Mouse (Mus musculus) midbrain, embryonic 16.5 days (tissue): ENCODE data around the gene Clk3. TPM values are rescaled to one million over a fixed set of nuclear protein-coding genes. Genes with fewer than 3 reads are reported as not detected.

Source experiments
- ATAC-seq: fragments of 200-750 bp; cut with Nextera tagmentation; 2 replicates; pipeline ENCODE4 v1.8.0; 2017; ENCODE audit warnings: moderate TSS enrichment
- H3K27ac ChIP-seq: fragments of 300-500 bp; sonication (generic); 2 replicates; pipeline ENCODE4 v1.5.1; 2014; ENCODE audit warnings: mild to moderate bottlenecking, low read length, mixed read lengths
- H3K27me3 ChIP-seq: fragments of 300-500 bp; sonication (generic); 2 replicates; pipeline ENCODE4 v1.6.1; 2014; ENCODE audit warnings: low read depth, low read length, mixed read lengths; ENCODE audit not compliant: control insufficient read depth, insufficient read depth
- H3K36me3 ChIP-seq: fragments of 300-500 bp; sonication (generic); 2 replicates; pipeline ENCODE4 v1.6.1; 2014; ENCODE audit warnings: mild to moderate bottlenecking, low read length, moderate library complexity, mixed read lengths; ENCODE audit not compliant: control insufficient read depth, insufficient read depth
- H3K4me1 ChIP-seq: fragments of 300-500 bp; sonication (generic); 2 replicates; pipeline ENCODE4 v1.6.1; 2014; ENCODE audit warnings: mild to moderate bottlenecking, low read length, mixed read lengths; ENCODE audit not compliant: control insufficient read depth, insufficient read depth
- H3K4me2 ChIP-seq: fragments of 300-500 bp; sonication (generic); 2 replicates; pipeline ENCODE4 v1.6.1; 2014; ENCODE audit warnings: mild to moderate bottlenecking, low read length, mixed read lengths
- H3K4me3 ChIP-seq: fragments of 300-500 bp; sonication (generic); 2 replicates; pipeline ENCODE4 v1.5.1; 2014; ENCODE audit warnings: low read depth, mild to moderate bottlenecking, low read length, moderate library complexity, mixed read lengths
- H3K9ac ChIP-seq: fragments of 300-500 bp; sonication (generic); 2 replicates; pipeline ENCODE4 v1.6.1; 2014; ENCODE audit warnings: low read depth, low read length, mixed read lengths
- H3K9me3 ChIP-seq: fragments of 300-500 bp; sonication (generic); replicated peaks from 2 replicates; pipeline ENCODE4 v1.6.1; 2014; ENCODE audit warnings: mild to moderate bottlenecking, low read length, mixed read lengths; ENCODE audit not compliant: control insufficient read depth, poor library complexity, severe bottlenecking
- WGBS: fragments of 180-500 bp; shearing (Covaris S2); extraction: QIAGEN DNeasy Blood & Tissue Kit; methylation state at CpG from one replicate; pipeline ENCODE4 v1.1.7; 2014; 5-methylcytosine and 5-hydroxymethylcytosine counted together
- polyA plus RNA-seq: library from polyadenylated mRNA; unstranded; fragments of >200 nt; fragmentation: Nextera tagmentation; extraction: Ambion mirVana; gene quantifications from 2 replicates; pipeline ENCODE4 v1.2.1, GENCODE M21; 2015

The Clk3 gene
- polyA plus RNA-seq, 1 experiment from 2014 or later: 62.9 TPM

GRCm38 (mm10) chr9:57805087-57805737 lies 39.6 kb upstream of the Clk3 start:
- no peak overlapping the region for H3K4me2 ChIP-seq
- no peak overlapping the region for H3K27ac ChIP-seq
- H3K27me3 ChIP-seq: no peaks in the 10 kb centered on the region
- no peak overlapping the region for H3K4me3 ChIP-seq
- H3K36me3 ChIP-seq: no peaks in the 10 kb centered on the region
- no peak for ATAC-seq
- peaks cover 20% of the 10 kb centered on the region; the same call in 1 of the 2 replicates for H3K4me1 ChIP-seq
- WGBS: 79% methylated on average over 10 of the region's 10 CpGs
- H3K9ac ChIP-seq: no peak overlapping the region
- no peaks in the 10 kb centered on the region for H3K9me3 ChIP-seq

- H3K9me3 ChIP-seq: no peaks in the 10 kb centered on the region
- 26% methylated on average over 4 of the region's 4 CpGs for WGBS
- H3K27me3 ChIP-seq: no peaks in the 10 kb centered on the region
- H3K4me2 ChIP-seq: no peak overlapping the region
- H3K9ac ChIP-seq: no peak overlapping the region
- H3K27ac ChIP-seq: peak overlapping the region; percentile 24; the same call in 1 of the 2 replicates
- H3K4me3 ChIP-seq: no peak overlapping the region
- no peak for ATAC-seq
- peaks cover 14% of the 10 kb centered on the region; the same call in 1 of the 2 replicates for H3K4me1 ChIP-seq
- no peaks in the 10 kb centered on the region for H3K36me3 ChIP-seq
These were observed 38.2 kb upstream of the Clk3 start for GRCm38 (mm10) chr9:57803839-57804238.

- Histone ChIP-seq H3K27ac (no peak overlapping the region), H3K4me1 (peaks cover 12% of the 10 kb centered on the region; the same call in 1 of the 2 replicates), H3K36me3 (no peaks in the 10 kb centered on the region), H3K4me3 (no peak overlapping the region), H3K9me3 (no peaks in the 10 kb centered on the region), H3K9ac (no peak overlapping the region; the same call in 1 of the 2 replicates), H3K4me2 (no peak overlapping the region), H3K27me3 (no peaks in the 10 kb centered on the region)
- WGBS: 32% methylated on average over 3 of the region's 3 CpGs
- no peak for ATAC-seq
These were observed 37.4 kb upstream of the Clk3 start for GRCm38 (mm10) chr9:57803047-57803446.

- Histone ChIP-seq H3K9ac (no peak overlapping the region), H3K9me3 (no peaks in the 10 kb centered on the region), H3K27me3 (no peaks in the 10 kb centered on the region), H3K36me3 (peaks cover 13% of the 10 kb centered on the region), H3K4me1 (peaks cover 12% of the 10 kb centered on the region; the same call in 1 of the 2 replicates), H3K4me3 (no peak overlapping the region), H3K27ac (no peak overlapping the region), H3K4me2 (no peak overlapping the region)
- ATAC-seq: no peak
- 92% methylated on average over 9 of the region's 9 CpGs for WGBS
These were observed 34.8 kb upstream of the Clk3 start for GRCm38 (mm10) chr9:57800325-57800975.

- Histone ChIP-seq H3K9ac (no peak overlapping the region), H3K9me3 (no peaks in the 10 kb centered on the region), H3K36me3 (peaks cover 21% of the 10 kb centered on the region), H3K27me3 (no peaks in the 10 kb centered on the region), H3K4me1 (peaks cover 11% of the 10 kb centered on the region; the same call in 1 of the 2 replicates), H3K4me3 (no peak overlapping the region), H3K27ac (no peak overlapping the region), H3K4me2 (no peak overlapping the region)
- ATAC-seq: no peak
- WGBS: 18% methylated on average over 10 of the region's 10 CpGs
These were observed 33.1 kb upstream of the Clk3 start for GRCm38 (mm10) chr9:57798725-57799253.

- H3K4me2 ChIP-seq: no peak overlapping the region
- no peak for ATAC-seq
- no peaks in the 10 kb centered on the region for H3K9me3 ChIP-seq
- H3K27me3 ChIP-seq: no peaks in the 10 kb centered on the region
- 97% methylated on average over 8 of the region's 8 CpGs for WGBS
- H3K36me3 ChIP-seq: peaks cover 27% of the 10 kb centered on the region
- H3K9ac ChIP-seq: no peak overlapping the region
- no peak overlapping the region for H3K27ac ChIP-seq
- no peak overlapping the region for H3K4me3 ChIP-seq
- peaks cover 5% of the 10 kb centered on the region; the same call in 1 of the 2 replicates for H3K4me1 ChIP-seq
These were observed 31.8 kb upstream of the Clk3 start for GRCm38 (mm10) chr9:57797456-57797855.

- Histone ChIP-seq H3K36me3 (peaks cover 12% of the 10 kb centered on the region), H3K4me2 (no peak overlapping the region), H3K27me3 (no peaks in the 10 kb centered on the region), H3K4me1 (no peaks in the 10 kb centered on the region), H3K9ac (no peak overlapping the region), H3K9me3 (no peaks in the 10 kb centered on the region), H3K4me3 (no peak overlapping the region), H3K27ac (no peak overlapping the region)
- ATAC-seq: no peak
- 89% methylated on average over 3 of the region's 3 CpGs for WGBS
These were observed 24.1 kb upstream of the Clk3 start for GRCm38 (mm10) chr9:57789733-57790132.

- Histone ChIP-seq H3K36me3 (no peaks in the 10 kb centered on the region), H3K4me3 (no peak overlapping the region), H3K27me3 (no peaks in the 10 kb centered on the region), H3K9ac (no peak overlapping the region), H3K9me3 (no peaks in the 10 kb centered on the region), H3K4me2 (no peak overlapping the region), H3K27ac (no peak overlapping the region), H3K4me1 (no peaks in the 10 kb centered on the region)
- 95% methylated on average over 3 of the region's 3 CpGs for WGBS
- no peak for ATAC-seq
These were observed 17.0 kb upstream of the Clk3 start for GRCm38 (mm10) chr9:57782656-57783055.

GRCm38 (mm10) chr9:57775736-57776135 lies 10.1 kb upstream of the Clk3 start:
- 42% methylated on average over 4 of the region's 4 CpGs for WGBS
- no peak for ATAC-seq

More at GRCm38 (mm10) chr9:57775736-57776135, 10.1 kb upstream of the Clk3 start:
- H3K4me3 ChIP-seq: no peak overlapping the region
- no peaks in the 10 kb centered on the region for H3K36me3 ChIP-seq
- no peaks in the 10 kb centered on the region for H3K9me3 ChIP-seq
- no peak overlapping the region for H3K9ac ChIP-seq
- H3K27ac ChIP-seq: no peak overlapping the region
- no peaks in the 10 kb centered on the region for H3K27me3 ChIP-seq
- no peaks in the 10 kb centered on the region for H3K4me1 ChIP-seq
- no peak overlapping the region for H3K4me2 ChIP-seq
